Mouse (Mus musculus) layer of hippocampus, postnatal 10 days (tissue): ENCODE results near the gene Tubb4a. TPM values are rescaled to one million over a fixed set of nuclear protein-coding genes. Genes with fewer than 3 reads are reported as not detected.

Experiments used
- DNase-seq, 2 experiments: peaks; one replicate each; pipeline ENCODE4 v3.0.0; 2021; ENCODE audit warnings: low spot score in 2 of 2
- total RNA-seq, 2 experiments: library from RNA; stranded (reverse); gene quantifications; 2 replicates each; pipeline ENCODE4 v1.2.3; 2021

Tubb4a gene
- total RNA-seq, 2 experiments from 2014 or later: 487 to 549 TPM

- no peak for DNase-seq
Measured at GRCm38 (mm10) chr17:57104496-57104895, 16.9 kb upstream of the Tubb4a start.

DNA sequence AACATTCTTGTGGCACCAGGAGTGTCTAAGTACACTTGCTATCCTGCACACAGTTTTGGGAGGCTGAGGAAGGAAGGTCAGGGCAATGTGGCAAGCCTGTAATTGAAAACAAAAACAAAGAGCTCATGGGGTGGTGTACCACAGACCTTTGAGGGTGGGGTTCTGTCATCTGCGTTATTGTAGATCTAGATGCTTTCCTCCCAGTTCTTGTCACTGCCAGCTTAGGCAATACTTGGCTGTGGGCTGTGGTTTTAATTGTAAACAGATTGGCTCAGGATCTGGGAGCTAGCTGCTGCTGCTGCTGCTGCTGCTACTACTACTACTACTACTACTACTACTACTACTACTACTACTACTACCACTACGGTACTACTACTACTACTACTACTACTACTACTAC lies 14.7 kb upstream of the Tubb4a start:
- no peak for DNase-seq

DNA sequence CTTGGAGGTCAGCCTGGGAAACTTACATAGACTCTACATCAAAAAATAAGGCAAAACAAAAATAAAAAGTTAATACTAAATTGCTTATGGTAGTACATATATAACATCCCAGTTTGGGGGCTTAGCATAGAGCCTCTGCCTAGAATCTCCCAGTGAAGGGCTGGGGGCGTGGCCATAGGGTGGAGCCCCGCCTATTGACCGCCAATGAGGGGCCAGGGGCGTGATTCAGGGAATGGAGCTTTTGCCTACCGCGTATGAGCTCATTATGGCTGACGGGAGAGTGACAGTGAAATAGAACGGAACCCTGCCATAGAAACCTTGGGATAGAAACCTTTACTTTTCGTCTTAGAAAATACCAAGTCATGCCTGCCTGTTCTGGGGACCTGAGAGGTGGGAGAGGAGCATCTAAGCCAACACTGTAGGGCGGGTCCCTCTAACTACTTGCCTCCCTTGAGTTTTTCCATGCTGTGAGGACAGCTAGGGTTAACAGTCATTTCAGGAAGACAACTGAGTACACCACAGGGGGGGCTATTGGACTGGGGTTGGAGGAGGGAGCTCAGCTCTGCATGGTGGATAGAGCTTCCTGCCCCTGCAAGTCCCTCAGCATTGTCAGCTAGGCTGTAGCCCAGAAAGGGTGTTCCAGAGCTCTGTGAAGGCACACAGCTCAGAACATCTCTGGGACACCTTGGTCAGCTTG lies 12.2 kb upstream of the Tubb4a start:
- no peak for DNase-seq

DNA sequence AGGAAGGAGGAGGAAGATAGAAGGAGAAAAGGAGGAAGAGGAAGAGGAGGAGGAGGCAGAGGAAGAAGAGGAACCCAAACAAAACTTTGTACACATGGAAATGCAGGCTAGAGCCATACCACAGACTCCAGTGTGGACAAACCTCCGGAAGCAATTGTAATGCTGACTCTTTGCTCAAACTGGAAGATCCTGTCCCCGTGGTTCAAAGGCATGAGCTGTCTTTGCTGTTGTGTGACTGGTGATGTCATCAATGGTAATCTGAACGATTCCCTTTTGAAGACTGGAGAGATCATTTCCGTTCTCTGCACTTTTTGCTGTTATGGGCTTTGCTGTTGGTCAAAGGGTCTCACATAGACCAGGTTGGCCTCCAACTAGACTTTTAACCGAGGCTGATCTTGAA lies 10.7 kb upstream of the Tubb4a start:
- DNase-seq: no peak

- peak; percentile 90 to 92 for DNase-seq
Measured at GRCm38 (mm10) chr17:57096623-57096920, 9.0 kb upstream of the Tubb4a start.

- no peak for DNase-seq
Measured at GRCm38 (mm10) chr17:57095855-57096622, 8.5 kb upstream of the Tubb4a start.

DNA sequence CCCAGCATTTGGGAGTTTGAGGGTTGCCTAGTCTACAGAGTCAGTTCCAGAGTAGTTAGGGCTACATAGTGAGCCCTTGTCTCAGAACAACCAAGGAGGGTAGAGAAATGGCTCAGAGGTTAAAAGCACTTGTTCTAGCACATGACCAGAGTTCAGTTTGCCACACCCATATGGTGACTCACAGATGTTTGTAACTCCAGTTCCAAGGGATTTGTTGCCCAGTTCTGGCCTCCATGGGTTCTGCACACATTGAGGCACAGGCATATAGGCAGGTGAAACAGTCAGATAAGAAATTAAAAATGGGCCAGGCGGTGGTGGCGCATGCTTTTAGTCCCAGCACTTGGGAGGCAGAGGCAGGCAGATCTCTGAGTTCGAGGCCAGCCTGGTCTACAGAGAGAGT lies 6.6 kb upstream of the Tubb4a start:
- DNase-seq: no peak

DNA sequence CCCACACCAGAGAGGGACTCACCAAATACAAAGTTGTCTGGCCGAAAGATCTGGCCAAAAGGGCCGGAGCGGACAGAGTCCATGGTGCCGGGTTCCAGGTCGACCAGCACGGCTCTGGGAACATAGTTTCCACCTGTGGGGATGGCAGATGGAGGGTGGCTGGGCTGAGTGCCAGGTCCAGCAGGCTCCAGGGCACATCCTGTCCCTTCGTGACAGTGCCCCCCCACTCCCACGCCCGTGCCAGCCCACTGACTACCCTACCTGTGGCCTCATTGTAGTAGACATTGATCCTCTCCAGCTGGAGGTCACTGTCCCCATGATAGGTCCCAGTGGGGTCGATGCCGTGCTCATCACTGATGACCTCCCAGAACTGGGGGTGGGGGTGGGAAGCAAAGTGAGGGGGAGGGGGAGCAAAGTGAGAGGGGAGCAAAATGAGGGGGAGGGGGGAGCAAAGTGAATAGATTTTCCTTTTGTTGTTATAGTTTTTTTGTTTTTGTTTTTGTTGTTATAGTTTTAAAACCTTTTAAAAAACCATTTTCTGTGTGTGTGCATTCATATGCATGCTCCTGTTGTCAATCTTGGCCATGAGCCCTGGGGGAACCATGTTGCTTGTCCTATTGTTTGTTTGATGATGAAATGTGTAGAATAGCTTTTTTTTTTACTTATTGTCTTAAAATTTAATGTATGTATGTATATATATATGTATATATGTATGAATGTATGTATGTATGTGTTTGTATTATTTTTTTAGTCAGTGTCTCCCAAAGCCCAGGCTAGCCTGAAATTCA lies 1.4 kb downstream of the Tubb4a start:
- peak in 1 of 2 experiments; percentile 44 for DNase-seq

DNA sequence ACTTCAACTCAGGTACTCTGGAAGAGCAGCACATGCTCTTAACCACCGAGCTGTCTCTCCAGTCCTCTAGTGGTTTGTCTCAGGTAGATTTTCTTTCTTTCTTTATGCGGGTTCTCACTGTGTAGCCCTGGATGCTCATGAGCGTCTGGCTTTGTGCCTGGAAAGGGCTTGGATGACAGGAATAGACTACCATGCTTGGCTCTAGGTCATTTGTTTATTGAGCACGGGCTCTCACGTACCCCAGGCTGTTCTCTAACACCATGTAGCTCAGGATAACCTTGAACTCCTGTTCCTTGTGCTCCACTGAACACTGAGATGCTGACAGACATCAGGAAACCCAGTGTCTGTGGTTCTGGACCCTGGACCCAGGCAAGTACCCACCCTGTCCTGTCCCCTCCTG lies 5.1 kb downstream of the Tubb4a start:
- no peak for DNase-seq

GRCm38 (mm10) chr17:57081234-57081842 lies 6.2 kb downstream of the Tubb4a start:
- no peak for DNase-seq

DNA sequence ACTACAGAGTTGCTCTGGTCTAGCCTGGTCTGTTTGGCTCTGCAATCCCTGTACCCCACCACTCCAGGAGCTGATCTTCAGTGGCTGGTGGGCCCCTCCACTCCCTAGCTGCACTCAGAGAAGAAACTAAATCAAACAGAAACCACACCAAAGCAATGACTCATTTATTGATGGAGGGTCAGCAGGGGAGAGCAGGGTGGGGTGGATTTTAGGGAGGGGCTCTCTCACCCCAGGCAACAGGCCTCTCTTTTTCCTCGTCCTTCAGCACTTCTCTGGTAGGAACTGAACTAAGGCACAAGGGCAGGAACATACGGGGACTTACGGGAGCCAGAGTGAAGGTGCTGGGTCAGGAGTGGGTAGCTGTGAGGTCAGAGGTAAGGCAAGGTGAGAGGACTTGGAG lies 7.7 kb downstream of the Tubb4a start:
- no peak for DNase-seq

DNA sequence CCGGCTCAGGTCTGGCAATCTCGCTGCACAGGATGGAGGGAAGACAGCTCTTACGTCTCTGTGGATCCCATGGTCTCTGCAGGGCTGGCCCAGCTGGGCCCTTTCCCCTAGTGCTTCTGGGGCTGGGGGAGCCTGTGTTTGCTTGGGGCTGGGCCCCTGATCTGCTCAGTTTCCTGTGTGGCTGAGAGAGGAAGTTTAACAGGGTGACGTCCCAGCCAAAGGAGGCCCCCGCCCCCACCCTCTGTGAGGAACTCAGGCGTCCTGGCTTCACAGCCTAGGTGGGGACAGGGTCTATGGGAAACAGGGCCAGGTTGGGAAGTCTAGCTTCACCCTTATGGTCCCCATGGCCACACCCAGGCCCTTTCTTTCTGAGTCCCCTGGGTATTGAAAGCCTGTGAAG lies 9.2 kb downstream of the Tubb4a start, which contains the start of gene Dennd1c:
Dennd1c (minus strand) TSS at position 179 of the 400 bp plus-strand sequence.
- DNase-seq: no peak

DNA sequence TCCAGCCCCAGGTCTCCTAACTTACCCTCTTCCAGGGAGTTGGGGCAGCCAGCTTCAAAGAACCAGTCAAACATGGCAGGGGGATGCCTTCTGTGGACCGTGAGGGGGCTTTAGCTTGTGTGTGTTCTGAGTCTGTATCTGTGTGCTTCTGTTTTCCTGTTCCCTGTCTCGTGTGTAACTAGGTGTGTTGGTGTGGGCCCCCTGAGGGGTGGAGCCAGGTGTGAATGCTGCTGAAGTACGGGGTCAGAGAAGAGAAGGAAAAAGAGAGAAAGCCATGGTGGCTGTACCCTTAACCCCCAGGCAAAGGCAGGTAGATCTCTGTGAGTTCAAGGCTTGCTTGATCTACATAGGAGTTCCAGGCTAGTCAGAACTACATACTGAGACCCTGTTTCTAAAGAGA lies 10.7 kb downstream of the Tubb4a start:
- DNase-seq: no peak

GRCm38 (mm10) chr17:57070699-57071098 lies 16.9 kb downstream of the Tubb4a start:
- no peak for DNase-seq

DNA sequence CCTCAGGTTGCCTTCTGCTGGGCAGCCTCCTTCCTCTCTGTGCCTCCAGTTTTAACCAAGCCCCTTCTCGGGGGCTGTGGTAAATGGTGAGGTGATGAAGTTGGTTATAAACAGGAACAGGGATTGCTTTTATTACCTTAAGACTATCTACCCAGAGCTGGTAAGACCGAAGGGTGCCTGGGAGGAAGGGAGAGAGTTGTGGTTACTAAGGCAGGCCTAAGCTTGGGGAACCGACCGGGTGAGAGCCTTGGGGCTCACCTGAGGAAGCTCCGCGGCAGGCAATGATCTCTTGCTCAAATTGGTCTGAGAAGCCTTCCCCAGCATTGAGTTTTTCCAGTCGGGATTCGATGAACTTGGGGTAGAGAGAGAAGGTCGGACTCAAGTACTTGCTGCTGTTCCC lies 17.3 kb downstream of the Tubb4a start:
- no peak for DNase-seq

DNA sequence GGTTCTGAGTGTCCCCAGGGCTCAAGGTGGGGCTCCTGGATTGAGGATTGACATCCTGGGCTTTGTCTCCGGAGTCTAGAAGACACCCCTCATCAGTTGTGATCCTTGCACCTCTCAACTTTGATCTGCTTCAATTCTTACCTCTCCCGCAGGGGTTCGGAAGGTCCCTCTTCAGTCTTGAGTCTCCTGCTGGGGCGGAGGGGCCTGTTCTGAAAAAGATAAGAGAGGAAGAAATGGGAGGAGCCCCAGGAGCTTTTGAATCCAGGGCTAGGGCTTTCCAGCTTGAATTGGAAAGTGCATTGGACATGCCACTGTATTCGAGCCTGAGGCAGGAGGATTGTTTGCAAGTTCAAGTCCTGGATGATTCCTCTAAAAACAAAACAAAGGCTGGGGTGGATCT lies 20.7 kb downstream of the Tubb4a start:
- no peak for DNase-seq

- DNase-seq: no peak
Measured at GRCm38 (mm10) chr17:57063031-57063430, 24.6 kb downstream of the Tubb4a start.

DNA sequence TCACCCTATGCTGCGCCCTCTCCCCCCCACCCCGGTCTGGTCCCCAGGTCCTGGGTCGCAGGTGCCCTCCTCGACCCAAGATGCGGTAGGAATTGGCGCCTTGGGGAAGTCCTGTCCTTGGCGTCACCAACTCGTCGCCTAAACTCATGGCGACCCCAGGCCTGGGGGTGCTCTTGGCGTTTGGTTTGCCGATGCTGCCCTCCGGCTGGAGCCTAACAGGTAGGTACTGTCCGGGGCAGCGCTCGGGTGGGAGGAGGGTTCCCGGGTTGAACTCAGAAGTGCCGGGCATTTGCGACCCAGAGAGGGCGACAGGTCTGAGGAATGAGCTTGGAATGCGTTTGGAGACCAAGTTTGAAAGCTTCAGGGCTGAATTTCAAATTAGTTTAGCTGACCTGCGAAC lies 25.0 kb downstream of the Tubb4a start:
- DNase-seq: no peak

DNA sequence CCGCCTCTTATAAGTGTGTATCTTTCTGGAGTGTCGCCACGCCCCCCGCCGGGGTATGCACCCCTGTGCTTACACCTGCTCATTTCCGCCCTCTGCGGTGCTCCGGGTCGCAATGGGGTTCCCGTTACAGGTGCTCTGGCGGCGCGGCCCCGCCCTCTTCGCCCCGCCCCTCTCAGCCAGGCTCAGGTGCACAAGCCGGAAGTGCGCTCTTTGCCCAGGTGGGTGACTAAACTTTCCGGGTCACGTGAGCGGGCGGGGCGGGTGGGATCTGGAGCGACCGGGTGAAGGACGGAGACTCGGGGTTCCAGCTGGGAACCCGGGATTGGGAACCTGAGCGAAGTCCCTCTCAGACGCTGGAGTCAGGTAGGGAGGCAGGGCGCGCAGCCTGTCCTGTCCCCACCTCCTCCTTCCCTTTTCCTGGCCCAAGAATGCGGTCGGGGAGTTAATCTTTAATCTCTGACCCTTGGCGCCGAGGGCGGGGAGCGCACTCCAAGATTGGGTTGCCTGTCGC lies 25.5 kb downstream of the Tubb4a start:
- no peak for DNase-seq

DNA sequence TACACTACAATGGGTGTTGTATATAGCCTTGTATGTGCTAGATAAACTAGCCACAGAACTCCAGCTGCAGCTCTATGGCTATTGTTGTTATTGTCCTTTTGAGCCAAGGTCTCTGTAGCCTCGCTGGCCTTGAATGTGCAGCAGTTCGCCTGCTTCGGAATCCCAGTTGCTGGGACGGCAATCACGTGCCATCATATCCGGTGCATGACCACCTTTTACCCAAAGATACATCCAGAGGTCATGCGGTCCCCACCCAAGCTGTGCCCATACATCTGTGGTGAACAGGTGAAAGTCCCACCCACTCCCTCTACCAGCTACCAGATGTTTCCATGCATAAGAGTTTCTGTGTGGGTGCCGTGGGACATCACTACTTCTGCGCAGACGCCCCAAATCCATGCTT lies 26.5 kb downstream of the Tubb4a start:
- DNase-seq: no peak

- peak; percentile 96 for DNase-seq
Measured at GRCm38 (mm10) chr17:57060231-57060801, 27.3 kb downstream of the Tubb4a start.
